Mouse (Mus musculus): ENCODE data around the gene Rragd. TPM values are rescaled to one million over a fixed set of nuclear protein-coding genes. Genes with fewer than 3 reads are reported as not detected.

Gene Rragd
- polyA plus RNA-seq, 1 experiment, result not detected

GRCm38 (mm10) chr4:33024420-33024819 lies 41.6 kb downstream of the Rragd start:
- Histone ChIP-seq H3K27ac (ENCODE audit: insufficient read depth, low read depth, low read length) (no peak overlapping the region), H3K4me3 (ENCODE audit: insufficient read depth, low read depth, low read length) (no peak overlapping the region), H3K4me1 (ENCODE audit: control insufficient read depth, insufficient read depth, low read length) (peaks cover 2% of the 10 kb centered on the region; the same call in 1 of the 2 replicates)
- TF ChIP-seq CTCF (IDR thresholded peaks at IDR 0.05; ENCODE audit: insufficient read depth, low read depth, low read length) (no peak), POLR2A (IDR thresholded peaks at IDR 0.05; ENCODE audit: insufficient read depth, low read depth, low read length) (no peak)
- WGBS, result 78% methylated on average over 8 of the region's 8 CpGs

DNA sequence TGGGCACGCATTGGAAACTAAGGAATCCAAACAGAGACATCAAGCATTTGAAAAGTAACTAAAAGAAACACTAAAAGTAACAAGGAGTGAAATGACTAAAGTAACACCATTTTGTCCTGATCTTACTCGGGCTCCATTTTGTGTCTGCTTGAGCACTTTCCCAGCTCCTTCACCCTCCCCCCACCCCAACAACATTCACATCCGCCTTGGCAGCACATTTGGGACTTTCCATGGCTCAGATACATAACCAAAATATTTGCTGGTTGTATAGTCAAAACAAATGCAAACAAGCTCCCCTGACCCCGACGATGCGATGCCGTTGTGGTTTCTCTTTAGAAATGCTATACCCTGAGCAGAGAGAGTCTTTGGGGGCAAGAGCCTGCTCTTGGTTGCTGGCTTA lies 46.3 kb downstream of the Rragd start:
- Histone ChIP-seq H3K4me1 (ENCODE audit: control insufficient read depth, insufficient read depth, low read length) (peaks cover 5% of the 10 kb centered on the region; the same call in 1 of the 2 replicates), H3K27ac (ENCODE audit: insufficient read depth, low read depth, low read length) (no peak overlapping the region), H3K4me3 (ENCODE audit: insufficient read depth, low read depth, low read length) (no peak overlapping the region)
- TF ChIP-seq POLR2A (IDR thresholded peaks at IDR 0.05; ENCODE audit: insufficient read depth, low read depth, low read length) (no peak), CTCF (IDR thresholded peaks at IDR 0.05; ENCODE audit: insufficient read depth, low read depth, low read length) (no peak)
- 85% methylated on average over 7 of the region's 7 CpGs for WGBS

- no peak for TF ChIP-seq CTCF (IDR thresholded peaks at IDR 0.05; ENCODE audit: insufficient read depth, low read depth, low read length)
- TF ChIP-seq POLR2A (IDR thresholded peaks at IDR 0.05; ENCODE audit: insufficient read depth, low read depth, low read length), result no peak
- WGBS, result under 1% methylated on average over 55 of the region's 55 CpGs
- Histone ChIP-seq H3K27ac (ENCODE audit: insufficient read depth, low read depth, low read length) (peak overlapping the region; percentile 78), H3K4me3 (ENCODE audit: insufficient read depth, low read depth, low read length) (peak overlapping the region; percentile 68), H3K4me1 (ENCODE audit: control insufficient read depth, insufficient read depth, low read length) (peaks cover 5% of the 10 kb centered on the region; the same call in 1 of the 2 replicates)
Measured at GRCm38 (mm10) chr4:33030264-33031194, 47.7 kb downstream of the Rragd start.

- Histone ChIP-seq H3K4me3 (ENCODE audit: insufficient read depth, low read depth, low read length) (peak within 1 kb of the TSS; percentile 68), H3K27ac (ENCODE audit: insufficient read depth, low read depth, low read length) (peak within 1 kb of the TSS; percentile 78), H3K4me1 (ENCODE audit: control insufficient read depth, insufficient read depth, low read length) (peaks cover 5% of the 10 kb centered on the region; the same call in 1 of the 2 replicates)
- TF ChIP-seq CTCF (IDR thresholded peaks at IDR 0.05; ENCODE audit: insufficient read depth, low read depth, low read length) (no peak), POLR2A (IDR thresholded peaks at IDR 0.05; ENCODE audit: insufficient read depth, low read depth, low read length) (peak; percentile 88)
- under 1% methylated on average over 122 of the region's 123 CpGs for WGBS
Measured at GRCm38 (mm10) chr4:33031195-33031960, 48.5 kb downstream of the Rragd start, which contains the start of gene Ube2j1. Gene Ube2j1 (plus strand): TSS chr4:33031416.

GRCm38 (mm10) chr4:33032045-33032444 lies 49.2 kb downstream of the Rragd start:
- WGBS, result 4% methylated on average over 4 of the region's 4 CpGs
- H3K27ac ChIP-seq (ENCODE audit: insufficient read depth, low read depth, low read length), result peak overlapping the region; percentile 29
- TF ChIP-seq CTCF (IDR thresholded peaks at IDR 0.05; ENCODE audit: insufficient read depth, low read depth, low read length) (no peak), POLR2A (IDR thresholded peaks at IDR 0.05; ENCODE audit: insufficient read depth, low read depth, low read length) (no peak)
- H3K4me1 ChIP-seq (ENCODE audit: control insufficient read depth, insufficient read depth, low read length), result peaks cover 5% of the 10 kb centered on the region; the same call in 1 of the 2 replicates
- peak overlapping the region; percentile 68 for H3K4me3 ChIP-seq (ENCODE audit: insufficient read depth, low read depth, low read length)

DNA sequence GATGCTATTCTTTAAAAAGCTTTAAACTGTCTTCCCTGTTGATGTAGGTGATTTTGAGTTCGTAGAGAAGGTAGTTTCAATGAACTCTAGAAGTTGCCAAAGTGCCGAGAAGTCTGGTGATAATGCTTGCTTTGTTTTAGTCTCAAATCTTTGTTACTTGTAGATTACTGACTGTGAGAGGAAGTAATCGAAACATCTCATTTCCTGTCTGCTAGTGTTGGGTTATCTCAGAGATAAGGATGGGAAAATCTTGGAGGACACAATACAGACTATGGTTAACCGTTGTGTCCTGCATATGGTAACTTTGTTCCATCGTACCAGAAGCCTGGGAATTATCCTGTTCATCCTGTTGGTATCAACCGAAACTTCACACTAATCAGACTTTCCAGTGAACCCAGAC lies 50.7 kb downstream of the Rragd start:
- no peak overlapping the region for H3K27ac ChIP-seq (ENCODE audit: insufficient read depth, low read depth, low read length)
- H3K4me1 ChIP-seq (ENCODE audit: control insufficient read depth, insufficient read depth, low read length), result peaks cover 5% of the 10 kb centered on the region; the same call in 1 of the 2 replicates
- H3K4me3 ChIP-seq (ENCODE audit: insufficient read depth, low read depth, low read length), result no peak overlapping the region
- WGBS, result 77% methylated on average over 6 of the region's 6 CpGs
- TF ChIP-seq CTCF (IDR thresholded peaks at IDR 0.05; ENCODE audit: insufficient read depth, low read depth, low read length), result no peak
- TF ChIP-seq POLR2A (IDR thresholded peaks at IDR 0.05; ENCODE audit: insufficient read depth, low read depth, low read length), result no peak

DNA sequence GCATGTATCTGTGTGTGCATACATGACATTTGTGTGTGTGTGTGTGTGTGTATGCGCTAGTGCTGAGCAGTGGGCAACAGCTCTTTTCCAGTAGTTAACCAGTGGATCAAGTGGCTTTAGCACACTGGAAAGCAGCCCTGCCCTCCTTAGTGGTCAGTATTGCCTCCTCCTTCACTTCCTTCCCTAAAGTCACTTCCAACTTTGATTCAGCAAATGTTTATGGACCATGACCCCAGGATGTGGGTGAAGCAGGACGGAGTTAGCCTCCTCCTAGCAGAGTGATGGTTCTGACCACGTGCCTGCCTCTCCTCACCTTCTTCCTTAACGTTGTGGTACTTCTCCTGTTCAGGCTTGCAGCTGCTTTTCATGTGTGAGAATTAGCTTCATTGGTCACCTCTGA lies 57.0 kb downstream of the Rragd start:
- WGBS, result 87% methylated on average over 4 of the region's 4 CpGs
- TF ChIP-seq POLR2A (IDR thresholded peaks at IDR 0.05; ENCODE audit: insufficient read depth, low read depth, low read length), result no peak
- no peak for TF ChIP-seq CTCF (IDR thresholded peaks at IDR 0.05; ENCODE audit: insufficient read depth, low read depth, low read length)

GRCm38 (mm10) chr4:33049601-33050000 lies 66.8 kb downstream of the Rragd start:
- H3K4me1 ChIP-seq (ENCODE audit: control insufficient read depth, insufficient read depth, low read length), result no peaks in the 10 kb centered on the region
- TF ChIP-seq POLR2A (IDR thresholded peaks at IDR 0.05; ENCODE audit: insufficient read depth, low read depth, low read length) (no peak), CTCF (IDR thresholded peaks at IDR 0.05; ENCODE audit: insufficient read depth, low read depth, low read length) (no peak)
- H3K27ac ChIP-seq (ENCODE audit: insufficient read depth, low read depth, low read length), result no peak overlapping the region
- 96% methylated on average over 11 of the region's 11 CpGs for WGBS
- H3K4me3 ChIP-seq (ENCODE audit: insufficient read depth, low read depth, low read length), result no peak overlapping the region

More for the DNA sequence above, 57.0 kb downstream of the Rragd start:
- Histone ChIP-seq H3K27ac (ENCODE audit: insufficient read depth, low read depth, low read length) (no peak overlapping the region), H3K4me3 (ENCODE audit: insufficient read depth, low read depth, low read length) (no peak overlapping the region), H3K4me1 (ENCODE audit: control insufficient read depth, insufficient read depth, low read length) (no peaks in the 10 kb centered on the region)

Data from olfactory bulb, adult 2 months (tissue).